Mouse (Mus musculus) liver, embryonic 18 days (tissue): Measurements from ENCODE around the gene Spata1. TPM values are rescaled to one million over a fixed set of nuclear protein-coding genes. Genes with fewer than 3 reads are reported as not detected.

Source experiments
- polyA plus RNA-seq: library from polyadenylated mRNA; depleted of rRNA; stranded (reverse); fragments of >200 nt; gene quantifications from 2 replicates; pipeline ENCODE4 v1.2.3, GENCODE M21; 2012; rRNA removed

Gene Spata1
- polyA plus RNA-seq: 1.1 TPM in 2 replicates

DNA sequence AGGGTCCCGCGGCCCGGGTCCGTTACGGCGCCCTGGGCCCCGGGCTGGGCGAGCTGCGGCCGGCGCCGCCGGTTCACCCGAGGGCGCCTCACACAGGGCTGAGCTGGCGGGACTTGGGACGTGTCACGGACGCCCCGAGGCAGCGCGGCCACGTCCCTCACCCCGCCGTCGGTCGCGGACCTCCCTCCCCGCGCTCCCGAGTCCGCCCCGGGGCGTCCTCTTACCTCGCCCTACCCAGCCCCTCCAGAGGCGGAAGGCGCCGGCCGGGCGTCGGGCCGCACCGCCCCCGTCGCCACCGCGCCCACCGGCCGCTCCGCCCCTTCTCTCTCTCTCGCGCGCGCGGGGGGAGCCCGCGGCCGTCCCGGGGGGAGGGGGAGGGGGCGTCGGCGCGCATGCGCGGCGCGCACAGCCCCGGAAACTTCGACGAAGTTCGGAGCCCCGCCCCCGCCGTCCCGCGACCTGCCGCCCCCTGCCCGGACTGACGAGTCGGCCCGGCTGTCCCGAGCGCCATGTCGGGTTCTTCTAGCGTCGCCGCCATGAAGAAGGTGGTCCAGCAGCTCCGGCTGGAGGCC is at the start of gene Spata1, which contains the start of gene Gng5:
TSS of gene Spata1 (minus strand) at position 323 of the 572 bp plus-strand sequence.
TSS of gene Gng5 (plus strand) at position 377 of the 572 bp plus-strand sequence.

DNA sequence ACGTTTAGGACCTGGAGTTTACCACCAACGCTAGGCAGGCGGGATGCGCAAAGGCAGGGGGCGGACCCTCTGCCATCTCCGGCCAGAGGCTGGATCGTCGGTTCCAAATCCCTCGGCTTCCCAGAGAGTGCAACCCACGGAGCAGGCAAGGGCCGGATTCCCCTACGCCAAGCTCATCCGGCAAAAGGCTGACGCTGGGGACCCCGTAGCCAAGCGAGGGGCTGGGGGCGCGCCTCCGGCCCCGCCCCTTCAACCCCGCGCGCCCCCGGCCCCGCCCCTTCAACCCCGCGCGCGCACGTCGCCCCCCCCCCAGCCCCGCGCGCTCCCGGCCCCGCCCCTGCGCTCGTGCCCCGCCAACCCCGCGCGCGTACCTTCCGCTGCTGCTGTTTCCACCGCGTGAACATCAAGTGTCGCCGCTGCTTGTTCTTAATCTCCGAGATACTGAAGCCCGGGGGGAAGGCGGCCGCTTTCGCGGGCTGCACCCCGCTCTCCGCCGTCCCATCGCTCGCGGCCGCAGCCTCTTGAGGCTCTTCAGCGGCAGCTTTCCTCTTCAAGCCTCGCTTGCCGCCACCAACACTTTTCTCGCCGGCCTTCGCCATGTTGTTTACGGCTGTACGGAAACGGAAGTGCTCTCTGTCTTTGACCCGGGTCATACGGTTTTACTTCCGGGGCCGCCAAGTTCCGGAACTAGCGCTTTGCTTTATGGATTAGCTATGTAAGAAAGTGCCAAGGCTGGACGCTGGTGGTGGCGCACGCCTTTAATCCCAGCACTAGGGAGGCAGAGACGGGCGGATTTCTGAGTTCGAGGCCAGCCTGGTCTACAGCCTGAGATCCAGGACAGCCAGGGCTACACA is 21.5 kb upstream of the Spata1 start, which contains the start of gene Rpf1:
TSS of gene Rpf1 (minus strand) at position 632 of the 854 bp plus-strand sequence.

DNA sequence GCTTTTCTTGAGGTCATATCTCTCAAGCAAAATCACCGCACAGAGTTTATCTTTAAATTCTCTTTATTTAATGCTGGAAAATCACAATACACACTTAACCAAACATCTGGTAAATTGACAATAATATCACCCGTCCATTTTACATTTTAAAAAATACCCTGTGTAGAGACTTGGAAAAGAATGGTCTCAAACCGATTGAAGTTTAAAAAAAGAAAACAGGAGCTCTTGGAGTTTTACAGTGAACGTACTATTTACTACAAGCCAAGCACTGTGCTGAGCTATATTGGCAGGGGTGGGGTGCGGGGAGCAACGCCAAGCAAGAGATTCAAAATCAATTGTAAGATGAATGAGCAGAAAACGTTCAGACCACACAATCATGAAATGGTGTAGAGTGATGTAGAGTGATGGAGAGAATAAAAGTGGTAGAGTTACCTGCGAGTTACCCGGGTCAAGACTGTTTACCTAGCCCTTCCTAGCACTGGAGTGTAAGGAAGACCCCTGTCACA is 49.8 kb downstream of the Spata1 start, which contains the start of gene Ctbs:
TSS of gene Ctbs (plus strand) at position 51 of the 506 bp plus-strand sequence.

Other genes starting within 250 kb of the Spata1 start
- gene Ssx2ip, start 95.1 kb downstream of the Spata1 start, polyA plus RNA-seq: 10.5 and 11.0 TPM in 2 replicates
- 3.5 and 3.6 TPM in 2 replicates for gene Ctbs, start 50.0 kb downstream of the Spata1 start, polyA plus RNA-seq
- 203 and 214 TPM in 2 replicates for gene Gng5, start 54 bp upstream of the Spata1 start, polyA plus RNA-seq
- 16.8 and 17.7 TPM in 2 replicates for gene Rpf1, start 21.7 kb upstream of the Spata1 start, polyA plus RNA-seq
- gene Uox, start 70.7 kb upstream of the Spata1 start, polyA plus RNA-seq: 651 and 835 TPM in 2 replicates
- gene Dnase2b, start 115.8 kb upstream of the Spata1 start, polyA plus RNA-seq: 6.0 and 6.2 TPM in 2 replicates
- not detected in 2 replicates for gene 4930503B20Rik, start 151.6 kb upstream of the Spata1 start, polyA plus RNA-seq
- 0.06 and 0.19 TPM in 2 replicates for gene Samd13, start 185.8 kb upstream of the Spata1 start, polyA plus RNA-seq